Mouse (Mus musculus) lung, adult 2 months (tissue): ENCODE measurements around the gene Mdga2. TPM values are rescaled to one million over a fixed set of nuclear protein-coding genes. Genes with fewer than 3 reads are reported as not detected.

ENCODE experiments used
- DNase-seq: peaks from one replicate; pipeline ENCODE4 v3.0.0; 2022
- H3K4me1 ChIP-seq: fragments of 200-500 bp; 2 replicates; pipeline ENCODE4 v1.6.1; 2011; ENCODE audit warnings: low read length; ENCODE audit not compliant: control insufficient read depth, insufficient read depth
- H3K4me3 ChIP-seq: fragments of 200-500 bp; replicated peaks from 2 replicates; pipeline ENCODE3; 2011; ENCODE audit warnings: low read depth, mild to moderate bottlenecking, control low read depth, low read length; ENCODE audit errors: extremely low read depth
- CTCF ChIP-seq: fragments of 200-500 bp; IDR thresholded peaks from 2 replicates; pipeline ENCODE4 v1.5.1; 2011; ENCODE audit warnings: mild to moderate bottlenecking, low read length, control low read depth; ENCODE audit not compliant: insufficient read depth
- POLR2A ChIP-seq: fragments of 200-500 bp; IDR thresholded peaks from 2 replicates; pipeline ENCODE4 v1.6.1; 2011; ENCODE audit warnings: low read depth, mild to moderate bottlenecking, control low read depth, low read length, borderline replicate concordance; ENCODE audit errors: extremely low read depth
- WGBS: fragments of 180-500 bp; shearing (Covaris S2); methylation state at CpG from one replicate; pipeline ENCODE4 v1.1.7; 2018; 5-methylcytosine and 5-hydroxymethylcytosine counted together
- polyA plus RNA-seq: library from polyadenylated mRNA; depleted of rRNA; stranded (reverse); fragments of >200 nt; gene quantifications from 2 replicates; pipeline ENCODE4 v1.2.3, GENCODE M21; 2012

The Mdga2 gene
- polyA plus RNA-seq, 1 experiment, result not detected

GRCm38 (mm10) chr12:66565396-66565795 is 657.0 kb downstream of the Mdga2 start:
- Histone ChIP-seq H3K4me3 (no peak overlapping the region), H3K4me1 (no peaks in the 10 kb centered on the region)
- WGBS, result 76% methylated on average over 1 of the region's 1 CpGs
- DNase-seq, result no peak
- no peak for TF ChIP-seq POLR2A
- no peak for TF ChIP-seq CTCF

GRCm38 (mm10) chr12:66556846-66557245 is 665.5 kb downstream of the Mdga2 start:
- 56% methylated on average over 3 of the region's 3 CpGs for WGBS
- H3K4me1 ChIP-seq, result no peaks in the 10 kb centered on the region
- no peak for DNase-seq
- no peak for TF ChIP-seq CTCF
- no peak for TF ChIP-seq POLR2A
- H3K4me3 ChIP-seq, result no peak overlapping the region

- 64% methylated on average over 2 of the region's 2 CpGs for WGBS
- no peak overlapping the region for H3K4me3 ChIP-seq
- H3K4me1 ChIP-seq, result no peaks in the 10 kb centered on the region
- no peak for DNase-seq
- TF ChIP-seq CTCF (no peak), POLR2A (no peak)
Observed at GRCm38 (mm10) chr12:66556178-66556820, 666.0 kb downstream of the Mdga2 start.

- WGBS, result 43% methylated on average over 2 of the region's 2 CpGs
Observed at GRCm38 (mm10) chr12:66524973-66525372, 697.4 kb downstream of the Mdga2 start.

GRCm38 (mm10) chr12:66499258-66499657 is 723.1 kb downstream of the Mdga2 start:
- no peak for TF ChIP-seq POLR2A
- no peak for TF ChIP-seq CTCF
- Histone ChIP-seq H3K4me1 (no peaks in the 10 kb centered on the region), H3K4me3 (no peak overlapping the region)
- 60% methylated on average over 4 of the region's 4 CpGs for whole genome bisulfite sequencing
- no peak for DNase-seq

More at GRCm38 (mm10) chr12:66524973-66525372, 697.4 kb downstream of the Mdga2 start:
- DNase-seq, result no peak
- H3K4me1 ChIP-seq, result no peaks in the 10 kb centered on the region
- H3K4me3 ChIP-seq, result no peak overlapping the region
- TF ChIP-seq POLR2A (no peak), CTCF (no peak)

GRCm38 (mm10) chr12:66470868-66471267 is 751.5 kb downstream of the Mdga2 start:
- 48% methylated on average over 4 of the region's 4 CpGs for WGBS
- H3K4me1 ChIP-seq, result no peaks in the 10 kb centered on the region
- no peak for DNase-seq
- H3K4me3 ChIP-seq, result no peak overlapping the region
- no peak for TF ChIP-seq CTCF

- no peak for TF ChIP-seq CTCF
- no peaks in the 10 kb centered on the region for H3K4me1 ChIP-seq
- no peak for DNase-seq
- no peak overlapping the region for H3K4me3 ChIP-seq
- 86% methylated on average over 8 of the region's 8 CpGs for WGBS
Observed at GRCm38 (mm10) chr12:66470243-66470863, 752.0 kb downstream of the Mdga2 start.

- TF ChIP-seq POLR2A, result no peak
- no peak for TF ChIP-seq CTCF
- Histone ChIP-seq H3K4me1 (no peaks in the 10 kb centered on the region), H3K4me3 (no peak overlapping the region)
- no peak for DNase-seq
- WGBS, result 94% methylated on average over 3 of the region's 3 CpGs
Observed at GRCm38 (mm10) chr12:66465516-66465915, 756.8 kb downstream of the Mdga2 start.

- whole genome bisulfite sequencing, result 58% methylated on average over 2 of the region's 2 CpGs
- no peaks in the 10 kb centered on the region for H3K4me1 ChIP-seq
- TF ChIP-seq CTCF, result no peak
- TF ChIP-seq POLR2A, result no peak
- H3K4me3 ChIP-seq, result no peak overlapping the region
- no peak for DNase-seq
Observed at GRCm38 (mm10) chr12:66443340-66443739, 779.0 kb downstream of the Mdga2 start.
